ENCODE assay signal across 9 mouse cellular contexts in the genomic region with DNA sequence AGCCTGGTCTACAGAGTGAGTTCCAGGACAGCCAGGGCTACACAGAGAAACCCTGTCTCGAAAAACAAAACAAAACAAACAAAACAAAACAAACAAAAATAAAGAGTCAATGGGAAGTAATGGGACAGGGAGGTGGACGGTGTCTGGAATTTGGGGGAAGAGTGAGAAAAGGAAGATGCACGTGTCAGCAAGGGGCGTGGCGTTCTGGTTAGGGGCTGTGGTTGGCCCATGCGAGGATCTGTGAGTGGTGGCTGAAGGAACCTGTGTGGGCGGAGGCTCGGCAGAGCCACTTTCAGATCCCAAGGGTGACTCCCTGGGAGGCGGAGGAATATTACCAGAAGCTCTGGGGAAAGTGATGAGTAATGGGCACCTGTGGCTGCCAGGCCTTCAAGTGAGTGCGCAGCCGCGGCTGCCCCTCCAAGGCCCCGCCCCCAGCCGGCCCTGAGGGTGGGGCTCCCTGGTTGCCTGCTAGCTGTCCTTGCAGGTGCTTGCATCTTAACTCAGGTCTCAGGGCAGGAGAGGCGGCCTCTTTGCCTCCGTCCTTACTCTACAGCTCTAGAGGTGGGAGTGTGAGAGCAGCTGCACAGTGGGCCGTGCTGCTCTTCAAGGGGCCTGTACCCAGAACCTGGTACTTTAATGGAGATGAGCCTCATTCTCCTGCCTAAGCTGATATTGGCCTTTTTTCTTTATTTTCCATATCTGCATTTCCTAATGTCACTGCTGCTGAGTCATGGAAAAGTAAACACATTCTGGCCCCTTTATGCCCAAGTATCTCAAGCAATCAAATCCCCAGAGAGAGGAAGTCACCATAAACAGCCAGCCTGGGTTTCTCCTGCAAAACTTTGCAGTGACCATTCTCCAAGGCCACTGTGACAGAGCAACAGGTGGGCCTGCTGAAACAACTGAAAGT. TPM values are rescaled to one million over a fixed set of nuclear protein-coding genes. Genes with fewer than 3 reads are reported as not detected.
DNase-seq lines count a peak whose midpoint lies in the region; ATAC-seq and TF ChIP-seq lines count a peak whose summit lies in the region.
"Had no signal": no experiment of that assay in that cellular context is flagged by ENCODE, and none has a peak within 500 bp of the region (broad histone marks: within the 10 kb centered on the region; RNA-seq: fewer than 3 reads in every experiment).

No protein-coding gene starts in this region.

- peak overlapping the region; percentile 26; the same call in 1 of the 2 replicates for H3K9ac ChIP-seq in ES-E14 (ENCODE audit: insufficient read depth, low read depth, low read length, poor library complexity, severe bottlenecking)
- H3K9ac ChIP-seq in embryonic facial prominence, embryonic 12.5 days = no peak overlapping the region
- no peak overlapping the region for H3K9ac ChIP-seq in kidney, embryonic 15.5 days

- H3K27ac ChIP-seq in ES-E14 (ENCODE audit: insufficient read depth, low read depth, low read length, poor library complexity, severe bottlenecking) = no peak overlapping the region
- H3K27ac ChIP-seq in embryonic facial prominence, embryonic 12.5 days = no peak overlapping the region
- H3K27ac ChIP-seq in kidney, embryonic 15.5 days = peak overlapping the region; percentile 35
- H3K27ac ChIP-seq: macrophage had no signal

- 22% methylated on average over 17 of the region's 17 CpGs for WGBS in embryonic facial prominence, embryonic 12.5 days
- 26% methylated on average over 17 of the region's 17 CpGs for WGBS in kidney, embryonic 15.5 days

- H3K27me3 ChIP-seq in embryonic facial prominence, embryonic 12.5 days = no peaks in the 10 kb centered on the region
- no peaks in the 10 kb centered on the region for H3K27me3 ChIP-seq in kidney, embryonic 15.5 days

- peak overlapping the region; percentile 4 to 14; a peak in 2 of 4 replicates for H3K4me3 ChIP-seq in ES-E14 (ENCODE audit: insufficient read depth in 1 of 2, low read depth in 1 of 2, low read length in 2 of 2, poor library complexity in 1 of 2, severe bottlenecking in 1 of 2)
- no peak overlapping the region for H3K4me3 ChIP-seq in embryonic facial prominence, embryonic 12.5 days
- 0 out of 2 replicates have a peak overlapping the region, but pooled peaks have one; percentile 2 for H3K4me3 ChIP-seq in kidney, embryonic 15.5 days (replicated peaks)

- H3K4me2 ChIP-seq in embryonic facial prominence, embryonic 12.5 days (replicated peaks) = peak overlapping the region; percentile 0; the same call in 1 of the 2 replicates
- peak overlapping the region; percentile 35 for H3K4me2 ChIP-seq in kidney, embryonic 15.5 days

- peaks cover 5 to 13% of the 10 kb centered on the region in 2 experiments; a peak in 3 of 4 replicates for H3K4me1 ChIP-seq in ES-E14 (ENCODE audit: control insufficient read depth in 2 of 2, insufficient read depth in 2 of 2, low read length in 2 of 2, poor library complexity in 1 of 2)
- H3K4me1 ChIP-seq in embryonic facial prominence, embryonic 12.5 days = peaks cover 15% of the 10 kb centered on the region
- H3K4me1 ChIP-seq in kidney, embryonic 15.5 days = peaks cover 33% of the 10 kb centered on the region

- in situ Hi-C loops in ES-E14 (cut with MboI; ENCODE audit: low sequenced_read_pairs in 2 of 2, unreplicated experiment in 2 of 2) = no loop called here

- no peaks in the 10 kb centered on the region for H3K9me3 ChIP-seq in ES-E14 (ENCODE audit: control insufficient read depth, insufficient read depth, low read depth, low read length)
- H3K9me3 ChIP-seq in embryonic facial prominence, embryonic 12.5 days = no peaks in the 10 kb centered on the region
- H3K9me3 ChIP-seq in kidney, embryonic 15.5 days (replicated peaks) = no peaks in the 10 kb centered on the region

- ATAC-seq in embryonic facial prominence, embryonic 12.5 days (ENCODE audit: insufficient number of reproducible peaks, insufficient read depth, low FRiP score, low TSS enrichment) = no peak
- ATAC-seq in kidney, embryonic 15.5 days (replicated peaks; ENCODE audit: low FRiP score) = no peak
- no peak for ATAC-seq in activated CD4-positive, CD25-positive, alpha-beta regulatory T cell, adult 4 months

- H3K36me3 ChIP-seq in ES-E14 (ENCODE audit: control insufficient read depth, insufficient read depth, low read length, poor library complexity, severe bottlenecking) = no peaks in the 10 kb centered on the region
- H3K36me3 ChIP-seq in embryonic facial prominence, embryonic 12.5 days = 0 out of 2 replicates have a peak, but pooled peaks cover 4% of the 10 kb centered on the region
- no peaks in the 10 kb centered on the region for H3K36me3 ChIP-seq in kidney, embryonic 15.5 days

- DNase-seq in heart, adult 11 months = peak; percentile 93
- DNase-seq in heart, adult 9 months (ENCODE audit: low spot score in 2 of 2) = no peak
- DNase-seq in ES-E14 (ENCODE audit: low read depth, low spot score) = peak; percentile 83
- peak; percentile 67 for DNase-seq in lung, postnatal 14 days
- DNase-seq in thymus, postnatal 36 days = peak; percentile 33 to 64

TF ChIP-seq in ES-E14, 5 proteins besides CTCF, POLR2A, EP300 and RAD21:
- TF ChIP-seq HCFC1 (IDR thresholded peaks at IDR 0.05; ENCODE audit: borderline replicate concordance, insufficient read depth, low read length) (no peak), CHD2 (IDR thresholded peaks at IDR 0.05; ENCODE audit: low read depth, low read length) (no peak), MAFK (IDR thresholded peaks at IDR 0.05; ENCODE audit: insufficient read depth, low read depth, low read length) (peak; percentile 68), ZC3H11A (IDR thresholded peaks at IDR 0.05; ENCODE audit: borderline replicate concordance, low read depth, low read length) (no peak), ZNF384 (IDR thresholded peaks at IDR 0.05; ENCODE audit: low read depth, low read length) (no peak)

RNA-seq across cellular contexts. Expression of a gene that starts 3.3 kb away (rescaled TPM):
- 8.5 and 12.8 TPM in 2 replicates for total RNA-seq in ES-E14 (2012; rRNA removed)
- polyA plus RNA-seq in embryonic facial prominence, embryonic 12.5 days (2016; fragmentation: Nextera tagmentation; extraction: Ambion mirVana) = 24.5 and 25.3 TPM in 2 replicates
- 19.1 and 22.7 TPM in 2 replicates for polyA plus RNA-seq in kidney, embryonic 15.5 days (2015; fragmentation: Nextera tagmentation; extraction: Ambion mirVana)
- 10 to 100 TPM; 11.6 to 15.0 TPM for polyA plus RNA-seq in activated CD4-positive, CD25-positive, alpha-beta regulatory T cell, adult 4 months (2017; shearing (Covaris generic))

RNA-seq across cellular contexts. Expression of a gene that starts 3.4 kb away (rescaled TPM):
- 36.6 and 48.8 TPM in 2 replicates for total RNA-seq in ES-E14 (2012; rRNA removed)
- polyA plus RNA-seq in embryonic facial prominence, embryonic 12.5 days (2016; fragmentation: Nextera tagmentation; extraction: Ambion mirVana) = 62.0 and 62.1 TPM in 2 replicates
- polyA plus RNA-seq in kidney, embryonic 15.5 days (2015; fragmentation: Nextera tagmentation; extraction: Ambion mirVana) = 55.2 and 60.5 TPM in 2 replicates
- 10 to 100 TPM; 74.8 to 81.0 TPM for polyA plus RNA-seq in activated CD4-positive, CD25-positive, alpha-beta regulatory T cell, adult 4 months (2017; shearing (Covaris generic))

RNA-seq across cellular contexts. Expression of a gene that starts 17.6 kb away (rescaled TPM):
- total RNA-seq in ES-E14 (2012; rRNA removed) = 73.6 and 93.0 TPM in 2 replicates
- 82.8 and 83.2 TPM in 2 replicates for polyA plus RNA-seq in embryonic facial prominence, embryonic 12.5 days (2016; fragmentation: Nextera tagmentation; extraction: Ambion mirVana)
- 78.9 and 79.7 TPM in 2 replicates for polyA plus RNA-seq in kidney, embryonic 15.5 days (2015; fragmentation: Nextera tagmentation; extraction: Ambion mirVana)
- 10 to 100 TPM; 63.1 to 67.7 TPM for polyA plus RNA-seq in activated CD4-positive, CD25-positive, alpha-beta regulatory T cell, adult 4 months (2017; shearing (Covaris generic))

RNA-seq across cellular contexts. Expression of a gene that starts 32.6 kb away (rescaled TPM):
- 67.8 and 73.5 TPM in 2 replicates for total RNA-seq in ES-E14 (2012; rRNA removed)
- polyA plus RNA-seq in embryonic facial prominence, embryonic 12.5 days (2016; fragmentation: Nextera tagmentation; extraction: Ambion mirVana) = 31.5 and 31.9 TPM in 2 replicates
- polyA plus RNA-seq in kidney, embryonic 15.5 days (2015; fragmentation: Nextera tagmentation; extraction: Ambion mirVana) = 35.3 and 37.5 TPM in 2 replicates
- 10 to 100 TPM; 18.1 to 19.9 TPM for polyA plus RNA-seq in activated CD4-positive, CD25-positive, alpha-beta regulatory T cell, adult 4 months (2017; shearing (Covaris generic))

RNA-seq across cellular contexts. Expression of a gene that starts 55.7 kb away (rescaled TPM):
- 25.5 and 30.3 TPM in 2 replicates for total RNA-seq in ES-E14 (2012; rRNA removed)
- polyA plus RNA-seq in embryonic facial prominence, embryonic 12.5 days (2016; fragmentation: Nextera tagmentation; extraction: Ambion mirVana) = 11.6 and 12.0 TPM in 2 replicates
- polyA plus RNA-seq in kidney, embryonic 15.5 days (2015; fragmentation: Nextera tagmentation; extraction: Ambion mirVana) = 13.3 and 13.5 TPM in 2 replicates
- under 1 TPM in 1 of 2 experiments, not detected in 1; 0.09 TPM for polyA plus RNA-seq in activated CD4-positive, CD25-positive, alpha-beta regulatory T cell, adult 4 months (2017; shearing (Covaris generic))

Comparison
In these comparisons a context has a peak if more than half of its experiments do, and no peak if none do; other contexts are left out.
1. DNase-seq: peak in heart, adult 11 months (single experiment), ES-E14 (single experiment), lung, postnatal 14 days (single experiment) and thymus, postnatal 36 days (2 of 2); none in heart, adult 9 months (0 of 2).